Comparison of ENCODE assay signal across 17 mouse cellular contexts in genomic region chr12:107748481-107749380, GRCm38 (mm10).
A peak's percentile ranks its signal among the peaks of the same experiment; 100 is the strongest.
DNase-seq lines count a peak whose midpoint lies in the region; ATAC-seq lines count a peak whose summit lies in the region.
"Had no signal": no experiment of that assay in that cellular context is flagged by ENCODE, and none has a peak within 500 bp of the region (broad histone marks: within the 10 kb centered on the region; RNA-seq: fewer than 3 reads in every experiment).

No protein-coding gene starts in this region.

- no peak overlapping the region for H3K27ac ChIP-seq in heart, embryonic 10.5 days
- no peak overlapping the region for H3K27ac ChIP-seq in midbrain, embryonic 11.5 days (ENCODE audit: low read depth, low read length)
- H3K27ac ChIP-seq in midbrain, embryonic 10.5 days (replicated peaks), result no peak overlapping the region
- peak overlapping the region; percentile 75 for H3K27ac ChIP-seq in limb, embryonic 10.5 days
- no peak overlapping the region for H3K27ac ChIP-seq in intestine, embryonic 15.5 days
- H3K27ac ChIP-seq: gastrocnemius, adult 2 months; midbrain, embryonic 15.5 days had no signal

- DNase-seq in heart, adult 11 months, result peak; percentile 74
- no peak for DNase-seq in heart, embryonic 10.5 days (ENCODE audit: low spot score)
- DNase-seq in midbrain, embryonic 11.5 days (ENCODE audit: low spot score, missing footprints), result peak; percentile 37
- DNase-seq in midbrain, embryonic 10.5 days (ENCODE audit: low spot score), result no peak
- DNase-seq in limb, embryonic 10.5 days (ENCODE audit: low spot score), result peak; percentile 51
- DNase-seq in layer of hippocampus, adult 18-20 months (ENCODE audit: low spot score in 2 of 2), result no peak
- DNase-seq in cerebellum, adult 18-20 months, result no peak
- DNase-seq: adrenal gland, postnatal 25 days; cerebellum, adult 8-10 months; forebrain, postnatal 0 days; gastrocnemius, adult 2 months; kidney, postnatal 36 days; layer of hippocampus, postnatal 36 days; liver; liver, postnatal 0 days had no signal

- H3K27me3 ChIP-seq in heart, embryonic 10.5 days (ENCODE audit: insufficient read depth, poor library complexity, severe bottlenecking), result peaks cover 3% of the 10 kb centered on the region; the same call in 1 of the 2 replicates
- H3K27me3 ChIP-seq in midbrain, embryonic 11.5 days (ENCODE audit: control insufficient read depth, insufficient read depth, low read length), result no peaks in the 10 kb centered on the region
- H3K27me3 ChIP-seq in midbrain, embryonic 10.5 days (ENCODE audit: low read depth, poor library complexity, severe bottlenecking), result 0 out of 2 replicates have a peak, but pooled peaks cover 5% of the 10 kb centered on the region
- no peaks in the 10 kb centered on the region; the same call in 1 of the 2 replicates for H3K27me3 ChIP-seq in limb, embryonic 10.5 days (ENCODE audit: low read depth, poor library complexity, severe bottlenecking)
- no peaks in the 10 kb centered on the region for H3K27me3 ChIP-seq in intestine, embryonic 15.5 days (replicated peaks)
- H3K27me3 ChIP-seq: midbrain, embryonic 15.5 days had no signal

- WGBS in heart, embryonic 10.5 days, result 63% methylated on average over 18 of the region's 18 CpGs
- 86% methylated on average over 18 of the region's 18 CpGs for WGBS in midbrain, embryonic 11.5 days
- WGBS in midbrain, embryonic 10.5 days, result 83% methylated on average over 18 of the region's 18 CpGs
- 43% methylated on average over 18 of the region's 18 CpGs for WGBS in limb, embryonic 10.5 days
- 59% methylated on average over 18 of the region's 18 CpGs for WGBS in intestine, embryonic 15.5 days

- no peak overlapping the region for H3K9ac ChIP-seq in midbrain, embryonic 11.5 days (ENCODE audit: low read length)
- H3K9ac ChIP-seq in intestine, embryonic 15.5 days, result no peak overlapping the region
- H3K9ac ChIP-seq: forebrain, postnatal 0 days; liver, postnatal 0 days; midbrain, embryonic 15.5 days had no signal

- H3K36me3 ChIP-seq in heart, embryonic 10.5 days, result no peaks in the 10 kb centered on the region
- no peaks in the 10 kb centered on the region for H3K36me3 ChIP-seq in midbrain, embryonic 11.5 days (ENCODE audit: control insufficient read depth, insufficient read depth, low read length)
- H3K36me3 ChIP-seq in midbrain, embryonic 10.5 days, result no peaks in the 10 kb centered on the region
- H3K36me3 ChIP-seq in limb, embryonic 10.5 days, result no peaks in the 10 kb centered on the region
- H3K36me3 ChIP-seq in intestine, embryonic 15.5 days, result no peaks in the 10 kb centered on the region
- H3K36me3 ChIP-seq: midbrain, embryonic 15.5 days had no signal

- peaks cover 34% of the 10 kb centered on the region for H3K4me1 ChIP-seq in heart, embryonic 10.5 days
- peaks cover 11% of the 10 kb centered on the region; the same call in 1 of the 2 replicates for H3K4me1 ChIP-seq in midbrain, embryonic 11.5 days (ENCODE audit: control insufficient read depth, insufficient read depth, low read length)
- peaks cover 19% of the 10 kb centered on the region for H3K4me1 ChIP-seq in midbrain, embryonic 10.5 days
- peaks cover 62% of the 10 kb centered on the region for H3K4me1 ChIP-seq in limb, embryonic 10.5 days
- peaks cover 13% of the 10 kb centered on the region for H3K4me1 ChIP-seq in intestine, embryonic 15.5 days (replicated peaks)
- H3K4me1 ChIP-seq: midbrain, embryonic 15.5 days had no signal

- no peak for ATAC-seq in midbrain, embryonic 11.5 days (ENCODE audit: low FRiP score)
- ATAC-seq in intestine, embryonic 15.5 days, result no peak
- ATAC-seq: forebrain, postnatal 0 days; liver, postnatal 0 days; midbrain, embryonic 15.5 days had no signal

- H3K4me2 ChIP-seq in midbrain, embryonic 11.5 days, result no peak overlapping the region
- H3K4me2 ChIP-seq in intestine, embryonic 15.5 days (replicated peaks), result no peak overlapping the region
- H3K4me2 ChIP-seq: midbrain, embryonic 15.5 days had no signal

- no peaks in the 10 kb centered on the region for H3K9me3 ChIP-seq in heart, embryonic 10.5 days
- no peaks in the 10 kb centered on the region for H3K9me3 ChIP-seq in midbrain, embryonic 11.5 days (ENCODE audit: control insufficient read depth, low read length)
- no peaks in the 10 kb centered on the region for H3K9me3 ChIP-seq in midbrain, embryonic 10.5 days (replicated peaks)
- no peaks in the 10 kb centered on the region for H3K9me3 ChIP-seq in limb, embryonic 10.5 days (replicated peaks)
- no peaks in the 10 kb centered on the region for H3K9me3 ChIP-seq in intestine, embryonic 15.5 days
- H3K9me3 ChIP-seq: midbrain, embryonic 15.5 days had no signal

- H3K4me3 ChIP-seq in heart, embryonic 10.5 days, result no peak overlapping the region
- H3K4me3 ChIP-seq in midbrain, embryonic 11.5 days (ENCODE audit: low read depth, low read length), result no peak overlapping the region
- H3K4me3 ChIP-seq in midbrain, embryonic 10.5 days, result no peak overlapping the region
- no peak overlapping the region for H3K4me3 ChIP-seq in limb, embryonic 10.5 days
- H3K4me3 ChIP-seq in intestine, embryonic 15.5 days (replicated peaks), result no peak overlapping the region
- H3K4me3 ChIP-seq: gastrocnemius, adult 2 months; midbrain, embryonic 15.5 days had no signal

Comparison
In these comparisons a context has a peak if more than half of its experiments do, and no peak if none do; other contexts are left out.
1. DNase-seq: peak in heart, adult 11 months (single experiment), midbrain, embryonic 11.5 days (single experiment) and limb, embryonic 10.5 days (single experiment); none in heart, embryonic 10.5 days (single experiment), midbrain, embryonic 10.5 days (single experiment), layer of hippocampus, adult 18-20 months (0 of 2) and cerebellum, adult 18-20 months (0 of 2).